Mouse (Mus musculus) midbrain, embryonic 11.5 days (tissue): ENCODE measurements around the gene Fam222a. TPM values are rescaled to one million over a fixed set of nuclear protein-coding genes. Genes with fewer than 3 reads are reported as not detected.
A peak's percentile ranks its signal among the peaks of the same experiment; 100 is the strongest.

ENCODE experiments used
- ATAC-seq: fragments of 200-750 bp; cut with Nextera tagmentation; 2 replicates; pipeline ENCODE4 v1.8.0; 2017; ENCODE audit warnings: moderate TSS enrichment, moderate library complexity; ENCODE audit not compliant: low FRiP score
- DNase-seq: peaks from one replicate; pipeline ENCODE4 v3.0.0; 2015; ENCODE audit warnings: low spot score; ENCODE audit errors: missing footprints
- H3K27ac ChIP-seq: fragments of 300-500 bp; sonication (generic); 2 replicates; pipeline ENCODE4 v1.5.1; 2014; ENCODE audit warnings: low read depth, low read length
- H3K27me3 ChIP-seq: fragments of 300-500 bp; sonication (generic); 2 replicates; pipeline ENCODE4 v1.6.1; 2014; ENCODE audit warnings: mild to moderate bottlenecking, low read length, moderate library complexity, mixed read lengths; ENCODE audit not compliant: control insufficient read depth, insufficient read depth
- H3K36me3 ChIP-seq: fragments of 300-500 bp; sonication (generic); 2 replicates; pipeline ENCODE4 v1.6.1; 2014; ENCODE audit warnings: mild to moderate bottlenecking, low read length, moderate library complexity, mixed read lengths; ENCODE audit not compliant: control insufficient read depth, insufficient read depth
- H3K4me1 ChIP-seq: fragments of 300-500 bp; sonication (generic); 2 replicates; pipeline ENCODE4 v1.6.1; 2014; ENCODE audit warnings: low read length; ENCODE audit not compliant: control insufficient read depth, insufficient read depth
- H3K4me2 ChIP-seq: fragments of 300-500 bp; sonication (generic); 2 replicates; pipeline ENCODE4 v1.6.1; 2014; ENCODE audit warnings: mild to moderate bottlenecking, moderate library complexity
- H3K4me3 ChIP-seq: fragments of 300-500 bp; sonication (generic); 2 replicates; pipeline ENCODE4 v1.5.1; 2014; ENCODE audit warnings: low read depth, low read length
- H3K9ac ChIP-seq: fragments of 300-500 bp; sonication (generic); 2 replicates; pipeline ENCODE4 v1.6.1; 2014; ENCODE audit warnings: low read length
- H3K9me3 ChIP-seq: fragments of 300-500 bp; sonication (generic); 2 replicates; pipeline ENCODE4 v1.6.1; 2016; ENCODE audit warnings: low read length; ENCODE audit not compliant: control insufficient read depth
- WGBS: fragments of 180-500 bp; shearing (Covaris S2); extraction: QIAGEN DNeasy Blood & Tissue Kit; methylation state at CpG from one replicate; pipeline ENCODE4 v1.1.7; 2014; 5-methylcytosine and 5-hydroxymethylcytosine counted together
- polyA plus RNA-seq: library from polyadenylated mRNA; unstranded; fragments of >200 nt; fragmentation: Nextera tagmentation; extraction: Ambion mirVana; gene quantifications from 2 replicates; pipeline ENCODE4 v1.2.1, GENCODE M21; 2014

The Fam222a gene
- polyA plus RNA-seq, 1 experiment from 2014 or later, result 6.7 TPM

GRCm38 (mm10) chr5:114657426-114657825 is 89.6 kb downstream of the Fam222a start:
- DNase-seq, result no peak
- 28% methylated on average over 10 of the region's 10 CpGs for whole genome bisulfite sequencing
- Histone ChIP-seq H3K27me3 (peaks cover 33% of the 10 kb centered on the region), H3K36me3 (no peaks in the 10 kb centered on the region), H3K27ac (no peak overlapping the region), H3K9me3 (no peaks in the 10 kb centered on the region), H3K9ac (no peak overlapping the region), H3K4me3 (no peak overlapping the region), H3K4me2 (no peak overlapping the region), H3K4me1 (peaks cover 6% of the 10 kb centered on the region; the same call in 1 of the 2 replicates)
- no peak for ATAC-seq

GRCm38 (mm10) chr5:114658255-114658654 is 90.4 kb downstream of the Fam222a start, which contains the start of gene Trpv4:
TSS of gene Trpv4 (minus strand) at chr5:114658421.
- DNase-seq (no peak), ATAC-seq (no peak)
- no peaks in the 10 kb centered on the region for H3K9me3 ChIP-seq
- WGBS, result 1% methylated on average over 44 of the region's 47 CpGs
- peaks cover 33% of the 10 kb centered on the region for H3K27me3 ChIP-seq
- peak within 1 kb of the TSS; percentile 9; the same call in 1 of the 2 replicates for H3K9ac ChIP-seq
- no peak within 1 kb of the TSS for H3K27ac ChIP-seq
- H3K36me3 ChIP-seq, result no peaks in the 10 kb centered on the region
- peaks cover 6% of the 10 kb centered on the region; the same call in 1 of the 2 replicates for H3K4me1 ChIP-seq
- H3K4me3 ChIP-seq, result peak within 1 kb of the TSS; percentile 30
- peak within 1 kb of the TSS; percentile 46 for H3K4me2 ChIP-seq

GRCm38 (mm10) chr5:114661029-114661428 is 93.2 kb downstream of the Fam222a start:
- Histone ChIP-seq H3K27me3 (peaks cover 33% of the 10 kb centered on the region), H3K9ac (no peak overlapping the region), H3K4me1 (peaks cover 6% of the 10 kb centered on the region; the same call in 1 of the 2 replicates)

More at GRCm38 (mm10) chr5:114661029-114661428, 93.2 kb downstream of the Fam222a start:
- 83% methylated on average over 6 of the region's 6 CpGs for WGBS
- DNase-seq (no peak), ATAC-seq (no peak)
- no peaks in the 10 kb centered on the region for H3K36me3 ChIP-seq
- H3K27ac ChIP-seq, result no peak overlapping the region
- H3K9me3 ChIP-seq, result no peaks in the 10 kb centered on the region
- H3K4me3 ChIP-seq, result no peak overlapping the region
- no peak overlapping the region for H3K4me2 ChIP-seq

Other genes with a start within 250 kb of the Fam222a start
- gene Kctd10, start 187.5 kb upstream of the Fam222a start, polyA plus RNA-seq, result 104 and 112 TPM in 2 replicates
- 45.5 and 49.7 TPM in 2 replicates for gene Ube3b, start 187.4 kb upstream of the Fam222a start, polyA plus RNA-seq
- 22.3 and 23.7 TPM in 2 replicates for gene Mmab, start 124.0 kb upstream of the Fam222a start, polyA plus RNA-seq
- 62.5 and 63.3 TPM in 2 replicates for gene Mvk, start 123.7 kb upstream of the Fam222a start, polyA plus RNA-seq
- gene Trpv4, start 90.4 kb downstream of the Fam222a start, polyA plus RNA-seq, result 0.26 TPM in 1 of 2 replicates, not detected in the other
- 63.8 and 67.1 TPM in 2 replicates for gene Gltp, start 123.0 kb downstream of the Fam222a start, polyA plus RNA-seq
- gene Tchp, start 139.7 kb downstream of the Fam222a start, polyA plus RNA-seq, result 13.7 and 17.4 TPM in 2 replicates
- gene Ankrd13a, start 206.7 kb downstream of the Fam222a start, polyA plus RNA-seq, result 64.7 and 71.9 TPM in 2 replicates
- gene Git2, start 207.5 kb downstream of the Fam222a start, polyA plus RNA-seq, result 29.5 and 30.0 TPM in 2 replicates